Mouse (Mus musculus) liver, adult 2 months (tissue): ENCODE data around the gene Olfr1167. TPM values are rescaled to one million over a fixed set of nuclear protein-coding genes. Genes with fewer than 3 reads are reported as not detected.
"Not testable (repeated sequence)": the region's sequence is repeated elsewhere in the genome, so short reads cannot be mapped to it uniquely, and the experiment has no call there.

Experiments used
- DNase-seq: peaks from one replicate; pipeline ENCODE4 v3.0.0-alpha.2; 2011; ENCODE audit warnings: low read depth, low spot score; ENCODE audit errors: extremely low read depth
- H3K27ac ChIP-seq: fragments of 200-500 bp; replicated peaks from 2 replicates; pipeline ENCODE4 v1.5.1; 2012; ENCODE audit warnings: low read depth, mild to moderate bottlenecking, control low read depth, inconsistent platforms, low read length; ENCODE audit not compliant: insufficient read depth
- H3K27me3 ChIP-seq: fragments of 200-500 bp; 2 replicates; pipeline ENCODE4 v1.6.1; 2012; ENCODE audit warnings: mild to moderate bottlenecking, moderate library complexity, low read length, inconsistent platforms; ENCODE audit not compliant: control insufficient read depth, insufficient read depth
- H3K36me3 ChIP-seq: fragments of 200-500 bp; 2 replicates; pipeline ENCODE4 v1.6.1; 2012; ENCODE audit warnings: low read length, inconsistent platforms; ENCODE audit not compliant: control insufficient read depth, insufficient read depth
- H3K4me1 ChIP-seq: fragments of 200-500 bp; 2 replicates; pipeline ENCODE4 v1.6.1; 2011; ENCODE audit warnings: low read length; ENCODE audit not compliant: control insufficient read depth, insufficient read depth
- H3K4me3 ChIP-seq: fragments of 200-500 bp; 2 replicates; pipeline ENCODE4 v1.5.1; 2011; ENCODE audit warnings: low read depth, mild to moderate bottlenecking, control low read depth, low read length, moderate library complexity; ENCODE audit not compliant: insufficient read depth
- H3K79me2 ChIP-seq: fragments of 200-500 bp; 2 replicates; pipeline ENCODE4 v1.6.1; 2012; ENCODE audit warnings: inconsistent platforms, mild to moderate bottlenecking, low read length, moderate library complexity; ENCODE audit not compliant: control insufficient read depth, insufficient read depth
- H3K9ac ChIP-seq: fragments of 200-500 bp; 2 replicates; pipeline ENCODE4 v1.6.1; 2012; ENCODE audit warnings: low read depth, mild to moderate bottlenecking, control low read depth, inconsistent platforms, low read length
- CTCF ChIP-seq: fragments of 200-500 bp; IDR thresholded peaks from 2 replicates; pipeline ENCODE4 v1.5.1; 2011; ENCODE audit warnings: low read depth, low read length, control low read depth
- POLR2A ChIP-seq: fragments of 200-500 bp; IDR thresholded peaks from 2 replicates; pipeline ENCODE4 v1.6.1; 2011; ENCODE audit warnings: low read length, control low read depth; ENCODE audit not compliant: insufficient read depth; ENCODE audit errors: extremely low read depth
- WGBS: fragments of 180-500 bp; shearing (Covaris S2); methylation state at CpG from one replicate; pipeline ENCODE4 v1.1.7; 2018; 5-methylcytosine and 5-hydroxymethylcytosine counted together
- polyA plus RNA-seq: library from polyadenylated mRNA; depleted of rRNA; stranded (reverse); fragments of >200 nt; gene quantifications from 2 replicates; pipeline ENCODE4 v1.2.3, GENCODE M21; 2012; rRNA removed
- total RNA-seq: library from RNA; depleted of rRNA; stranded (reverse); fragments of >200 nt; gene quantifications from 2 replicates; pipeline ENCODE4 v1.2.3, GENCODE M21; 2014; rRNA removed

Olfr1167 gene
- total RNA-seq (not detected in 2 replicates), polyA plus RNA-seq (not detected in 2 replicates)

- H3K27ac ChIP-seq, H3K27me3 ChIP-seq, H3K4me1 ChIP-seq, H3K79me2 ChIP-seq, H3K36me3 ChIP-seq, H3K9ac ChIP-seq, H3K4me3 ChIP-seq, DNase-seq: not testable (repeated sequence)
- 80% methylated on average over 1 of the region's 1 CpGs for WGBS
These were observed at the start of gene Olfr1167 for GRCm38 (mm10) chr2:88155093-88155492. Olfr1167 (minus strand) TSS chr2:88155193.

DNA sequence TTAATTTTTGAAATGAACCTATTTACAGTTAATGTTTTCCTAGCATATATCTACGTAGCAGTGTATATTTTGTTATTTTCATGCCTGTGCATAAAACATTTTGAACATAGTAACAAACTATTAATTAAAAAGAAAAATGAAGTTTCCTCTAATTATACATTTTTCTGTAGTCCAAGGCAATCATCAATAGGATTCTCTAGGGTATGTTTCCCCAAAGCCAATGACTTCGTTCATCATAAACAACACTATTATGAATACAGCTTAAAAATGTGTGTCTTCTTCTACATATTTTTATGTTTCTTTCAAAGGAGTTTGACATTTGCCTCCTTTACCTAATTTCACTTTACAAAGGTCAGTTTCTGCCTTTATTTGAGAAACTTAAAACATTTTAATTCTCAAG lies 26.6 kb upstream of the Olfr1167 start, which contains the start of gene Olfr1168:
Gene Olfr1168 (plus strand): TSS at position 301 of the 400 bp plus-strand sequence.
- TF ChIP-seq POLR2A (no peak), CTCF (no peak)
- Histone ChIP-seq H3K4me3 (no peak within 1 kb of the TSS), H3K9ac (no peak within 1 kb of the TSS), H3K36me3 (no peaks in the 10 kb centered on the region), H3K27me3 (no peaks in the 10 kb centered on the region), H3K27ac (no peak within 1 kb of the TSS), H3K79me2 (no peaks in the 10 kb centered on the region), H3K4me1 (no peaks in the 10 kb centered on the region)
- no peak for DNase-seq
- 70% methylated on average over 2 of the region's 2 CpGs for WGBS

DNA sequence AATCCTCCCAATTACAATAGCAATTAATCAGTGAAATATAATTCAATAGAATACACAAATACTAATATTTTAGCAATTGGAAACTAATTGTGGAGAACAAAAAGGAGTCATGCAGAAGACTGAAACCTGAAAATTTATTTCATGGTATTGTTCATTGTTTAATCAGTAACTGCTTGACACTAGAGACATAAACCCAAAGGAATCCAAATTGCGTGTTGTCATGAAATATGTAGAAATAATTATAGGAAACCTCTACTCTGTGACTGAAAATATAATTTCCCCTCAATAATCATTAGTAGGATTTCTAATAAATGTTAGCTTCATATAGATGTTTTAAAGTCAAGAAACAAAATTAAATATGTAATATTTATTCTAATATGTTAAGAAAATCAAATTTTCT lies 26.8 kb downstream of the Olfr1167 start, which contains the start of gene Olfr1166:
Gene Olfr1166 (minus strand): TSS at position 101 of the 400 bp plus-strand sequence.
- Histone ChIP-seq H3K4me1 (no peaks in the 10 kb centered on the region), H3K79me2 (no peaks in the 10 kb centered on the region), H3K27ac (no peak within 1 kb of the TSS), H3K36me3 (no peaks in the 10 kb centered on the region), H3K4me3 (no peak within 1 kb of the TSS), H3K9ac (no peak within 1 kb of the TSS), H3K27me3 (no peaks in the 10 kb centered on the region)
- WGBS: 82% methylated on average over 1 of the region's 1 CpGs
- no peak for DNase-seq
- TF ChIP-seq CTCF (no peak), POLR2A (no peak)

Other genes with a start within 250 kb of the Olfr1167 start
- not detected in 2 replicates for gene Olfr1155, start 210.1 kb downstream of the Olfr1167 start, total RNA-seq
- not detected in 2 replicates for gene Olfr1155, start 210.1 kb downstream of the Olfr1167 start, polyA plus RNA-seq
- not detected in 2 replicates for gene Olfr1156, start 202.1 kb downstream of the Olfr1167 start, total RNA-seq
- not detected in 2 replicates for gene Olfr1156, start 202.1 kb downstream of the Olfr1167 start, polyA plus RNA-seq
- gene Olfr1157, start 186.9 kb downstream of the Olfr1167 start, total RNA-seq: not detected in 2 replicates
- gene Olfr1157, start 186.9 kb downstream of the Olfr1167 start, polyA plus RNA-seq: not detected in 2 replicates
- not detected in 2 replicates for gene Olfr74, start 180.5 kb downstream of the Olfr1167 start, total RNA-seq
- not detected in 2 replicates for gene Olfr74, start 180.5 kb downstream of the Olfr1167 start, polyA plus RNA-seq
- gene Olfr1158, start 165.1 kb downstream of the Olfr1167 start, total RNA-seq: not detected in 2 replicates
- not detected in 2 replicates for gene Olfr1158, start 165.1 kb downstream of the Olfr1167 start, polyA plus RNA-seq
- gene Olfr1160, start 146.9 kb downstream of the Olfr1167 start, total RNA-seq: not detected in 2 replicates
- gene Olfr1160, start 146.9 kb downstream of the Olfr1167 start, polyA plus RNA-seq: not detected in 2 replicates
- gene Olfr1161, start 132.4 kb downstream of the Olfr1167 start, total RNA-seq: not detected in 2 replicates
- gene Olfr1161, start 132.4 kb downstream of the Olfr1167 start, polyA plus RNA-seq: not detected in 2 replicates
- not detected in 2 replicates for gene Olfr73, start 117.5 kb downstream of the Olfr1167 start, total RNA-seq
- not detected in 2 replicates for gene Olfr73, start 117.5 kb downstream of the Olfr1167 start, polyA plus RNA-seq
- gene Olfr1162, start 104.1 kb downstream of the Olfr1167 start, total RNA-seq: not detected in 2 replicates
- gene Olfr1162, start 104.1 kb downstream of the Olfr1167 start, polyA plus RNA-seq: not detected in 2 replicates
- gene Olfr1163, start 83.4 kb downstream of the Olfr1167 start, total RNA-seq: not detected in 2 replicates
- gene Olfr1163, start 83.4 kb downstream of the Olfr1167 start, polyA plus RNA-seq: not detected in 2 replicates
- not detected in 2 replicates for gene Olfr1164, start 61.2 kb downstream of the Olfr1167 start, total RNA-seq
- gene Olfr1164, start 61.2 kb downstream of the Olfr1167 start, polyA plus RNA-seq: not detected in 2 replicates
- gene Olfr1166, start 26.9 kb downstream of the Olfr1167 start, total RNA-seq: not detected in 2 replicates
- gene Olfr1166, start 26.9 kb downstream of the Olfr1167 start, polyA plus RNA-seq: not detected in 2 replicates
- gene Olfr1168, start 26.7 kb upstream of the Olfr1167 start, total RNA-seq: not detected in 2 replicates
- gene Olfr1168, start 26.7 kb upstream of the Olfr1167 start, polyA plus RNA-seq: not detected in 2 replicates
- gene Olfr1170, start 73.1 kb upstream of the Olfr1167 start, total RNA-seq: not detected in 2 replicates
- not detected in 2 replicates for gene Olfr1170, start 73.1 kb upstream of the Olfr1167 start, polyA plus RNA-seq
- not detected in 2 replicates for gene Olfr1173, start 124.7 kb upstream of the Olfr1167 start, total RNA-seq
- gene Olfr1173, start 124.7 kb upstream of the Olfr1167 start, polyA plus RNA-seq: not detected in 2 replicates
- not detected in 2 replicates for gene Olfr1174-ps, start 159.9 kb upstream of the Olfr1167 start, total RNA-seq
- not detected in 2 replicates for gene Olfr1174-ps, start 159.9 kb upstream of the Olfr1167 start, polyA plus RNA-seq
- not detected in 2 replicates for gene Olfr1175-ps, start 172.0 kb upstream of the Olfr1167 start, total RNA-seq
- gene Olfr1175-ps, start 172.0 kb upstream of the Olfr1167 start, polyA plus RNA-seq: not detected in 2 replicates
- not detected in 2 replicates for gene Olfr1176, start 181.5 kb upstream of the Olfr1167 start, total RNA-seq
- not detected in 2 replicates for gene Olfr1176, start 181.5 kb upstream of the Olfr1167 start, polyA plus RNA-seq
- gene Olfr1177-ps, start 191.3 kb upstream of the Olfr1167 start, total RNA-seq: not detected in 2 replicates
- gene Olfr1177-ps, start 191.3 kb upstream of the Olfr1167 start, polyA plus RNA-seq: not detected in 2 replicates
- gene Olfr1178, start 231.9 kb upstream of the Olfr1167 start, total RNA-seq: not detected in 2 replicates
- gene Olfr1178, start 231.9 kb upstream of the Olfr1167 start, polyA plus RNA-seq: not detected in 2 replicates